In genomic region chr14:51195681-51196080, GRCm38 (mm10) we compare ENCODE assay signal across 22 mouse cellular contexts. TPM values are rescaled to one million over a fixed set of nuclear protein-coding genes. Genes with fewer than 3 reads are reported as not detected.
DNase-seq lines count a peak whose midpoint lies in the region; TF ChIP-seq lines count a peak whose summit lies in the region.
"Had no signal": no experiment of that assay in that cellular context is flagged by ENCODE, and none has a peak within 500 bp of the region (broad histone marks: within the 10 kb centered on the region; RNA-seq: fewer than 3 reads in every experiment).

No protein-coding gene starts in this region.

- TF ChIP-seq EP300 in CH12.LX (IDR thresholded peaks at IDR 0.05; ENCODE audit: low read length), result no peak

- H3K36me3 ChIP-seq in CH12.LX (replicated peaks in 1 of 2; ENCODE audit: control insufficient read depth in 1 of 2, insufficient read depth in 1 of 2, low read length in 1 of 2), result no peaks in the 10 kb centered on the region
- H3K36me3 ChIP-seq: hindbrain, embryonic 15.5 days; midbrain, embryonic 15.5 days; neural tube, embryonic 12.5 days had no signal

- in situ Hi-C loops in CH12.LX (cut with MboI; ENCODE audit: low pct_ligation_motif_present, low pct_unique_long_range_greater_than_20kb, low sequenced_read_pairs), result no loop called here

- no peaks in the 10 kb centered on the region for H3K79me2 ChIP-seq in CH12.LX (replicated peaks; ENCODE audit: control insufficient read depth, extremely low read depth, insufficient read depth, poor library complexity, severe bottlenecking)

- H3K27ac ChIP-seq in CH12.LX (ENCODE audit: insufficient read depth, low read depth), result no peak overlapping the region
- H3K27ac ChIP-seq: hindbrain, embryonic 15.5 days; left cerebral cortex, adult 2 months; macrophage; midbrain, embryonic 15.5 days; neural tube, embryonic 12.5 days had no signal

- H3K9me3 ChIP-seq in CH12.LX (replicated peaks; ENCODE audit: low read length), result no peaks in the 10 kb centered on the region
- H3K9me3 ChIP-seq: hindbrain, embryonic 15.5 days; midbrain, embryonic 15.5 days; neural tube, embryonic 12.5 days had no signal

- no peak for TF ChIP-seq CTCF in CH12.LX (conservative IDR thresholded peaks at IDR 0.05 in 1 of 2, IDR thresholded peaks at IDR 0.05 in 1 of 2; ENCODE audit: low read depth in 2 of 2, low read length in 2 of 2)

- H3K4me1 ChIP-seq in CH12.LX (ENCODE audit: control insufficient read depth in 1 of 2, insufficient read depth in 2 of 2), result peaks cover 8 to 12% of the 10 kb centered on the region in 2 experiments
- H3K4me1 ChIP-seq: hindbrain, embryonic 15.5 days; midbrain, embryonic 15.5 days; neural tube, embryonic 12.5 days had no signal

- H3K9ac ChIP-seq in CH12.LX (ENCODE audit: insufficient read depth, low read depth), result no peak overlapping the region
- H3K9ac ChIP-seq: hindbrain, embryonic 15.5 days; midbrain, embryonic 15.5 days; neural tube, embryonic 12.5 days had no signal

- H3K4me3 ChIP-seq in CH12.LX (replicated peaks in 1 of 3; ENCODE audit: low read depth in 2 of 3, low read length in 2 of 3, poor library complexity in 1 of 3), result no peak overlapping the region
- H3K4me3 ChIP-seq: hindbrain, embryonic 15.5 days; left cerebral cortex, adult 2 months; midbrain, embryonic 15.5 days; neural tube, embryonic 12.5 days had no signal

- peak; percentile 11 for DNase-seq in adrenal gland, postnatal 14 days
- DNase-seq in adrenal gland, adult 18-20 months (ENCODE audit: low spot score in 2 of 2), result no peak
- DNase-seq in CH12.LX (ENCODE audit: extremely low read depth), result no peak
- peak; percentile 63 for DNase-seq in gonadal fat pad, adult 2 months (ENCODE audit: low read depth)
- DNase-seq in kidney, postnatal 14 days, result peak; percentile 58
- DNase-seq in left cerebral cortex, adult 9 months (ENCODE audit: low spot score in 2 of 2), result no peak
- no peak for DNase-seq in urinary bladder, postnatal 4 days (ENCODE audit: low spot score in 2 of 2)
- no peak for DNase-seq in thymus, postnatal 14 days
- DNase-seq: adrenal gland, adult 8-10 months; cerebellum, adult 11 months; liver; retina, postnatal 1 day had no signal

- no peak overlapping the region for H3K4me2 ChIP-seq in CH12.LX (ENCODE audit: insufficient read depth, low read depth, poor library complexity, severe bottlenecking)
- H3K4me2 ChIP-seq: hindbrain, embryonic 15.5 days; midbrain, embryonic 15.5 days; neural tube, embryonic 12.5 days had no signal

- TF ChIP-seq RAD21 in CH12.LX (IDR thresholded peaks at IDR 0.05; ENCODE audit: low read depth, low read length), result no peak

- no peaks in the 10 kb centered on the region for H3K27me3 ChIP-seq in CH12.LX (replicated peaks)
- H3K27me3 ChIP-seq: hindbrain, embryonic 15.5 days; midbrain, embryonic 15.5 days; neural tube, embryonic 12.5 days had no signal

- no peak for TF ChIP-seq POLR2A in CH12.LX (IDR thresholded peaks at IDR 0.05; ENCODE audit: low read depth, low read length)

- dilution Hi-C loops in CH12.LX (cut with MboI; ENCODE audit: extremely low pct_ligation_motif_present, extremely low pct_unique_long_range_greater_than_20kb, low sequenced_read_pairs), result no loop called here

TF ChIP-seq in CH12.LX, 34 proteins besides CTCF, POLR2A, EP300 and RAD21:
- TF ChIP-seq MEF2A (IDR thresholded peaks at IDR 0.05; ENCODE audit: borderline replicate concordance, low read depth, low read length), result no peak
- TF ChIP-seq MAFK (IDR thresholded peaks at IDR 0.05; ENCODE audit: insufficient replicate concordance, low read length), result peak; percentile 81

RNA-seq across cellular contexts. Expression of gene Ang2, which starts 3.3 kb away (rescaled TPM):
- not detected in 2 replicates for total RNA-seq in adrenal gland, postnatal 14 days (2021)
- total RNA-seq in adrenal gland, adult 18-20 months (2021), result not detected
- total RNA-seq in CH12.LX (2012; rRNA removed) (not detected in 2 replicates), CH12.LX (2014; rRNA removed) (not detected in 2 replicates)
- polyA plus RNA-seq in CH12.LX (2012; ENCODE audit: insufficient read length, low read depth), result not detected in 2 replicates
- not detected in 2 replicates for polyA plus RNA-seq in gonadal fat pad, adult 2 months (2012; rRNA removed)
- total RNA-seq: adrenal gland, adult 8-10 months; gastrocnemius, postnatal 4 days; layer of hippocampus, adult 18-20 months; left cerebral cortex, adult 2 months had no signal
- polyA plus RNA-seq: forebrain, embryonic 16.5 days; hindbrain, embryonic 15.5 days; macrophage; midbrain, embryonic 15.5 days; neural tube, embryonic 12.5 days; testis, adult 2 months had no signal

RNA-seq across cellular contexts. Expression of gene Ear14, which starts 7.5 kb away (rescaled TPM):
- total RNA-seq in adrenal gland, postnatal 14 days (2021), result not detected in 2 replicates
- total RNA-seq in adrenal gland, adult 18-20 months (2021), result not detected
- total RNA-seq in CH12.LX (2012; rRNA removed), result not detected in 2 replicates
- total RNA-seq in CH12.LX (2014; rRNA removed), result not detected in 2 replicates
- polyA plus RNA-seq in CH12.LX (2012; ENCODE audit: insufficient read length, low read depth), result not detected in 2 replicates
- not detected in 2 replicates for polyA plus RNA-seq in gonadal fat pad, adult 2 months (2012; rRNA removed)
- total RNA-seq: adrenal gland, adult 8-10 months; gastrocnemius, postnatal 4 days; layer of hippocampus, adult 18-20 months; left cerebral cortex, adult 2 months had no signal
- polyA plus RNA-seq: forebrain, embryonic 16.5 days; hindbrain, embryonic 15.5 days; macrophage; midbrain, embryonic 15.5 days; neural tube, embryonic 12.5 days; spleen, adult 2 months; testis, adult 2 months had no signal

RNA-seq across cellular contexts. Expression of gene Rnase2b, which starts 33.6 kb away (rescaled TPM):
- not detected in 2 replicates for total RNA-seq in adrenal gland, postnatal 14 days (2021)
- total RNA-seq in adrenal gland, adult 18-20 months (2021), result not detected
- total RNA-seq in CH12.LX (2012; rRNA removed), result 1.3 and 1.6 TPM in 2 replicates
- not detected in 2 replicates for total RNA-seq in CH12.LX (2014; rRNA removed)
- polyA plus RNA-seq in CH12.LX (2012; ENCODE audit: insufficient read length, low read depth), result 0.33 TPM in 1 of 2 replicates, not detected in the other
- polyA plus RNA-seq in gonadal fat pad, adult 2 months (2012; rRNA removed), result not detected in 2 replicates
- total RNA-seq: adrenal gland, adult 8-10 months; gastrocnemius, postnatal 4 days; left cerebral cortex, adult 2 months had no signal
- polyA plus RNA-seq: forebrain, embryonic 16.5 days; hindbrain, embryonic 15.5 days; macrophage; midbrain, embryonic 15.5 days; neural tube, embryonic 12.5 days; spleen, adult 2 months; testis, adult 2 months had no signal

RNA-seq across cellular contexts. Expression of gene Rnase1, which starts 49.1 kb away (rescaled TPM):
- total RNA-seq in adrenal gland, postnatal 14 days (2021), result not detected in 2 replicates
- not detected for total RNA-seq in adrenal gland, adult 18-20 months (2021)
- total RNA-seq in CH12.LX (2012; rRNA removed), result 0.17 TPM in 1 of 2 replicates, not detected in the other
- total RNA-seq in CH12.LX (2014; rRNA removed), result not detected in 2 replicates
- polyA plus RNA-seq in CH12.LX (2012; ENCODE audit: insufficient read length, low read depth), result not detected in 2 replicates
- polyA plus RNA-seq in gonadal fat pad, adult 2 months (2012; rRNA removed), result 5.1 and 7.5 TPM in 2 replicates
- total RNA-seq: gastrocnemius, postnatal 4 days had no signal
- polyA plus RNA-seq: forebrain, embryonic 16.5 days; macrophage; midbrain, embryonic 15.5 days had no signal

Comparison
In these comparisons a context has a peak if more than half of its experiments do, and no peak if none do; other contexts are left out.
1. DNase-seq: peak in adrenal gland, postnatal 14 days (single experiment), gonadal fat pad, adult 2 months (single experiment) and kidney, postnatal 14 days (single experiment); none in adrenal gland, adult 18-20 months (0 of 2), CH12.LX (single experiment), left cerebral cortex, adult 9 months (0 of 2), urinary bladder, postnatal 4 days (0 of 2) and thymus, postnatal 14 days (single experiment).